Mouse (Mus musculus) liver, embryonic 12.5 days (tissue): ENCODE data around the gene Nab2. TPM values are rescaled to one million over a fixed set of nuclear protein-coding genes. Genes with fewer than 3 reads are reported as not detected.

Source experiments
- ATAC-seq: fragments of 200-750 bp; cut with Nextera tagmentation; 2 replicates; pipeline ENCODE4 v1.8.0; 2017; ENCODE audit warnings: moderate number of reproducible peaks, mild to moderate bottlenecking, moderate library complexity
- H3K27ac ChIP-seq: fragments of 300-500 bp; sonication (generic); 2 replicates; pipeline ENCODE4 v1.5.1; 2016; ENCODE audit warnings: mild to moderate bottlenecking
- H3K27me3 ChIP-seq: fragments of 300-500 bp; sonication (generic); replicated peaks from 2 replicates; pipeline ENCODE4 v1.6.1; 2016; ENCODE audit warnings: mild to moderate bottlenecking, moderate library complexity
- H3K36me3 ChIP-seq: fragments of 300-500 bp; sonication (generic); 2 replicates; pipeline ENCODE4 v1.6.1; 2016; ENCODE audit warnings: mild to moderate bottlenecking, moderate library complexity
- H3K4me1 ChIP-seq: fragments of 300-500 bp; sonication (generic); 2 replicates; pipeline ENCODE4 v1.6.1; 2016
- H3K4me2 ChIP-seq: fragments of 300-500 bp; sonication (generic); 2 replicates; pipeline ENCODE4 v1.6.1; 2016; ENCODE audit warnings: mild to moderate bottlenecking, moderate library complexity
- H3K4me3 ChIP-seq: fragments of 300-500 bp; sonication (generic); 2 replicates; pipeline ENCODE4 v1.5.1; 2016; ENCODE audit warnings: mild to moderate bottlenecking, moderate library complexity
- H3K9ac ChIP-seq: fragments of 300-500 bp; sonication (generic); 2 replicates; pipeline ENCODE4 v1.6.1; 2016; ENCODE audit warnings: mild to moderate bottlenecking, moderate library complexity
- H3K9me3 ChIP-seq: fragments of 300-500 bp; sonication (generic); replicated peaks from 2 replicates; pipeline ENCODE4 v1.6.1; 2016; ENCODE audit warnings: mild to moderate bottlenecking, moderate library complexity
- WGBS: fragments of 180-500 bp; shearing (Covaris S2); methylation state at CpG from one replicate; pipeline ENCODE4 v1.1.7; 2016; ENCODE audit not compliant: insufficient replicate concordance; 5-methylcytosine and 5-hydroxymethylcytosine counted together
- polyA plus RNA-seq: library from polyadenylated mRNA; unstranded; fragments of >200 nt; fragmentation: Nextera tagmentation; extraction: Ambion mirVana; gene quantifications from 2 replicates; pipeline ENCODE4 v1.2.1, GENCODE M21; 2016

Nab2 gene
- polyA plus RNA-seq, 1 experiment from 2014 or later: 2.6 TPM

DNA sequence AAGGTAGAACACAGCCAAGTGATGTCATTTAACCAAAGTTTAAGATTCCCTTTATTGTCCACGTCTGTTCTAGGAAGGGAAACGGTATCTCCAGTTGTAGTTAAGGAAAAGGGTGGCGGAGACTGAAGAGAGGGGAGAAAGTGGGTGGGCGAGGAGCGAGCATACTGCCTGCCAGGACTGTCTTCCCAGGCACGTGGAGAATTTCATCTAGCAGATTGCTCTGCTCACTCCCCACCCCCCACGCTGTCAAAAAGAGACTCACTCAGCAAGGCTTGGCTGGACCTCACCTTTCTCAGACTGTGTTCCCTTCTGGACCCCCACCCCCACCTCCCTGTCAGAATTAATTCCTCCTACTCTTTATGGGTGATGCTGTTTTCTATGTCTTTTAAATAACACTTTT is 802 bp upstream of the Nab2 start:
- peaks cover 43% of the 10 kb centered on the region for H3K4me1 ChIP-seq
- H3K9me3 ChIP-seq: no peaks in the 10 kb centered on the region
- peaks cover 56% of the 10 kb centered on the region for H3K27me3 ChIP-seq
- no peak overlapping the region for H3K27ac ChIP-seq
- ATAC-seq: no peak
- no peak overlapping the region for H3K9ac ChIP-seq
- H3K4me2 ChIP-seq: peak overlapping the region; percentile 79
- no peaks in the 10 kb centered on the region for H3K36me3 ChIP-seq
- 32% methylated on average over 7 of the region's 7 CpGs for WGBS
- no peak overlapping the region for H3K4me3 ChIP-seq

DNA sequence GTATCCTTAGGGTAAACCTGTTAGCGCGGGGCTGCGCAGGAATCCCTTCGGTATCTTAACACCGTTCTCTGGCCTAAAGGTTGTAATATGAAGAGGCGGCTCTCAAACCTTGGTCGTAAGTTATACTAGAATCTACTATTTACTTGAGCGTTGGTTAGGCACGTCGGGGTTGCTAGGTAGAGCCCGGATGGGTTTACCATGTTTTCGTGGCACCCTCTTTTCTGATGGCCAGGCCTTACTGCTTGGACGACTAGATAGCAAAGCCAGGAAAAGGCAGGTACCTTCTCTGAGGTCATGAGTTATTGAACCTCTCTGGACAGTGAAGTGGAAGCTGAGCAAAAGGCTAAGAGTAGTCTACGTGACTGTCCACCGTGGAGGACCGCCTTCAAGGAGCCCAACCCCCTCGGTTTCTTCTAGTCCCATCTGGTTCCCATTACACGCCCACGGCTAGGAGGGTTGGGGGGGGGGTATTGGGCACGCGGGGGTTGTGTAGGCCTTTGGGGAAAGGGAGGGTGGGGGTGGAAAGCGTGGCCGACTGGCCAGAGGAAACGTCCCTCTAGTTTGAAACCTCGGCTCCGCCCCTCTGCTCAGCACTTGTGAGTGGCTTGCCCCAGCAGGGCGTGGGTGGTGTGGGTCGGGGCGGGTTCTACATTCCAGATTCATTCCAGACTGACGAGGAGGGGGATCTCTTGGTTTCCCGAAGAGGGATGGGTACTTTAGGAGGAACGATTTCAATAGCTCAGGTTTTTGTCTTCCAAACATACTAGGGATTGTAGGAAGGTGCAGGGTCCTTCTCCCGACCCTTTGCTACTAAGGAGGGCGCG is 887 bp downstream of the Nab2 start:
- Histone ChIP-seq H3K4me2 (peak overlapping the region; percentile 79), H3K27ac (peak overlapping the region; percentile 72), H3K9me3 (no peaks in the 10 kb centered on the region), H3K36me3 (no peaks in the 10 kb centered on the region), H3K4me3 (peak overlapping the region; percentile 60), H3K27me3 (peaks cover 73% of the 10 kb centered on the region), H3K9ac (peak overlapping the region; percentile 51), H3K4me1 (peaks cover 60% of the 10 kb centered on the region)
- WGBS: 1% methylated on average over 33 of the region's 35 CpGs
- peak; percentile 45 for ATAC-seq

DNA sequence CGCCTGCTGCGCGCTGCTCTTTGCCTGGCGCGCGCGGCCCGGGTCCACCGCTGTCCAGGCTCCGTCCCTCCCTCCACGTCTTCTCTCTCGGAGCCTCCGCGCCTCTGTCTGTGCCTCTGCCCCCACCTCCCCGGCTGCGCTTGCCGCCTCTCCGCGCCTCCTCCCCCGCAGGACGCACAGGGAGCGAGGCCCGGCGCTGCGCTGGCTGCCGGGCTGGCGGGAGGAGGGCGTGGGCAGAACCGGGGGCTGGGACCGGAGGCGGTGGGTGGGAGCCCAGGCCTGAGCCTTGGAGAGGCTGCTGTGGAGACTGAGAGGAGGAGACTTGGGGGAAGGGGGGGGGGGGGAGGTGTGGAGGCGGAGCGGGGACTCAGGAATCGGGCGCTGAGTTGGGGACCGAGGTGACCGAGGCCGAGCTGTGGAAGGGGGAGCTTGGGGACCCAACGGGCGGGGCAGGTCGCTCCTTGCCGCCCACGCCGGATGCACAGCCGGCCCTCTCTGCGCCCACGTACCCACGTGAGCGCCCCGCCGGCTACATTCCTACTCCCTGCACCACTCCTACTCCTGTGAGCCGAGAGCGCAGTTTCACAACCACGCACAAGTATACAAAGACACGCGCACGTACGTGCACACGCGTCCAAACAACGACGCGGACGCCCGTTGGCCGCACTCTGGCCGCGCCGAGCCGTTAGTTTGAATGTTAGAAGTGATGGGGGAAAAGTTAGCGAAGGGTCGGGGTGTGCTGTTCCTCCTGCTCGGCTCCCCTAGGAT is 1.7 kb downstream of the Nab2 start, which contains the start of gene Nemp1:
Nemp1 (plus strand) TSS at position 401 of the 768 bp plus-strand sequence.
- peak within 1 kb of the TSS; percentile 60 for H3K4me3 ChIP-seq
- no peaks in the 10 kb centered on the region for H3K9me3 ChIP-seq
- no peaks in the 10 kb centered on the region for H3K36me3 ChIP-seq
- H3K27ac ChIP-seq: peak within 1 kb of the TSS; percentile 72
- peaks cover 67% of the 10 kb centered on the region for H3K4me1 ChIP-seq
- peak within 1 kb of the TSS; percentile 51 for H3K9ac ChIP-seq
- ATAC-seq: peak; percentile 27
- WGBS: under 1% methylated on average over 70 of the region's 73 CpGs
- peak within 1 kb of the TSS; percentile 79 for H3K4me2 ChIP-seq
- peaks cover 81% of the 10 kb centered on the region for H3K27me3 ChIP-seq

DNA sequence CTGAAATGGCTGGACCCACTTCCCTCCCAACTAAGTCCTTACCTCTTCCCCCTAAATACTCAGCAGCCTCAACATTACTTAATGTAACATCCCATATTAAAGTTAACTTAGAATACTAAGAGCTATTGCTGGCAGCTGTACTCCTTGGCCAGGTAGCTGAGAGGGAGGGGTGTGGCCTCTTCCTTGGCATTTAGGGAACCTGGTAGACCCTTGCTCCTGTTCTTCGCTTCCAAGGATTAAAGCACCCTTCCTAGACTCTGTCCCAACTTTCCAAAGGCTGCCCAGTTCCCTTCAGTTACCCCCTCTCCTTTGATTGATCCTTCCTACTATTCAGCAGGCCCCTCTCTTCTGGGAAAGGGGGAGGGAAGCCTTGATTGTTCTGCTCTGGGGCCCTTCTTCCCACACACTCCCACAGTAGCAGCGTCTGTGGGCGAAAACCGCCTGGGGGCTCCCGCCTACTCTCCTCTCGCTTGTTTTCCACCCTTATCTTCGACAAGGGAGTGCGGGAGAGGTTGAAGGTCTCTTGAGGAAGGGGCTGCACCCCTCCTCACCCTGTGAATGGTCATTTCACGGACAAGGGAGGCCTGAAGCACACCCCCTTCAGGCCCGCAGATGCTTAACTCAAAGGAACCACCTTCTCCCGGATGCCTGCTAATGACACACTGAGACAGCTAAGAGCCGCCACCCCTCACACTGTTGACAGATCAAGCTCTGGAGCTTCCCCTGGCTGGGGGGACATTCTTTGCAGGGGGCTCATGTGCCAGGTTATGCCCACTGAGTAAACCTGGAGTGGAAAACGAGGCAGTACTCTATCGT is 2.8 kb downstream of the Nab2 start:
- Histone ChIP-seq H3K9ac (peak overlapping the region; percentile 51), H3K4me2 (peak overlapping the region; percentile 79), H3K27ac (no peak overlapping the region), H3K4me3 (peak overlapping the region; percentile 60), H3K9me3 (no peaks in the 10 kb centered on the region), H3K4me1 (peaks cover 78% of the 10 kb centered on the region), H3K36me3 (peaks cover 5% of the 10 kb centered on the region; the same call in 1 of the 2 replicates), H3K27me3 (peaks cover 86% of the 10 kb centered on the region)
- no peak for ATAC-seq
- WGBS: 8% methylated on average over 14 of the region's 14 CpGs

DNA sequence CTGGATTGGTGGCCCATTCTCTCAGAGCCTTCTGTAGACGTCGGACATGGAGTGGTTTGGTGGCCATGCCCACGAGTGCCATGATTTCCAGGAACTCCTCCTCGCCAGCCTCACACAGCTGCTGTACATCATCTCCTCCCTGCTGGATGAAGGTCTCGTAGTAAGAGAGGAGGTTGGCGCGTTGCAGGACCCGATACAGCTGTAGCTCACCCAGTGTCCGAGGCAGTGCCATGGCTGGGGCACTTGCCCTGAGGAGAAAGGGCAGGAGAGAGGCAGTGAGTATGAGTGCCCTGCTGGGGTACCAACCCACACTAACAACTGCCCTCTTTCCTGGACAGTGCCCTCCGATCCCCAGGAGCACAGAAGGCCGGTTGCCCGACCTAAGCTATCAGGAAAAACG is 3.5 kb downstream of the Nab2 start:
- WGBS: 29% methylated on average over 13 of the region's 13 CpGs
- H3K9ac ChIP-seq: 0 out of 2 replicates have a peak overlapping the region, but pooled peaks have one; percentile 43
- peaks cover 10% of the 10 kb centered on the region for H3K36me3 ChIP-seq
- H3K27me3 ChIP-seq: peaks cover 86% of the 10 kb centered on the region
- no peak for ATAC-seq
- no peaks in the 10 kb centered on the region for H3K9me3 ChIP-seq
- no peak overlapping the region for H3K27ac ChIP-seq
- H3K4me1 ChIP-seq: peaks cover 79% of the 10 kb centered on the region
- H3K4me2 ChIP-seq: peak overlapping the region; percentile 79
- H3K4me3 ChIP-seq: peak overlapping the region; percentile 60; the same call in 1 of the 2 replicates

DNA sequence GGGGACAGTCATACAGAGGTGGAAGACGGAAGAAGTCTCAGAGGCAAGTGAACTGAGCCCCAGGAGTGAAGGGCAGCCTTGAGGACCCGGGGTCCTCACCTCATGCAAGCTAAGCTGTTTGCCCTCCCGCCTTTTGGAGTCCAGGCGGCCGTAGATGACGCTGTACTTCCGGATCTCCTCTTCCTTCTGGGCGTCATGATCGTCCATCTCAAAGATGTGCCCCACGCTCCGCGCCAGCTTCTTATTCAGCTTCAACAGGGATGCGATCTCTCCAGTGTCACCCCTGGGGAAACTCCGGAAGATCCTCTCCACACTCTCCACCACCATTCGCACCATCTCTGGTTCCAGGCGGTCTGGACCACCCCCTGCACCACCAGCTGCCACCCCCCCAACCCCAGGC is 4.2 kb downstream of the Nab2 start:
- Histone ChIP-seq H3K4me2 (0 out of 2 replicates have a peak overlapping the region, but pooled peaks have one; percentile 5), H3K27me3 (peaks cover 80% of the 10 kb centered on the region), H3K36me3 (peaks cover 17% of the 10 kb centered on the region), H3K4me3 (no peak overlapping the region), H3K9ac (no peak overlapping the region), H3K4me1 (peaks cover 72% of the 10 kb centered on the region), H3K9me3 (no peaks in the 10 kb centered on the region), H3K27ac (no peak overlapping the region)
- WGBS: 19% methylated on average over 16 of the region's 16 CpGs
- ATAC-seq: no peak

DNA sequence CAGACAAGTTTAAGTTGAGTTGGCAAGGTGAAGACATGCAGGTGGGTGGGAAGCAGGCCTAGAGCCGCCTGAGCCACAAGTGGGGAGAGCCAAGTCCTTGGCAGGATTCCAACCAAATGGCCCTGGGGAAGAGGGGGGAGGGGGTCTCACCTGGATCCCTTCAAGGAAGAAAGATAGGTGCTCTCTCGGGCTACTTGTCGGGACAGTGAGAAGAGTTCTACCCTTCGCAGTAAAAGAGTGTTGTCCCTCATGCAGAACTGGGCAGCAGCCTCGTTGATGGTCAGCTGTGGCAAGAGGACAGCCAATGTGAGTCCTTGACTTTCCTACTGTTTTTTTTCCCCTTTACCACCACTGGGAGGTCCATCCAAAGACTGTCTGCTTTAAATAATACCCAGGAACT is 4.8 kb downstream of the Nab2 start:
- 31% methylated on average over 5 of the region's 5 CpGs for WGBS
- no peak for ATAC-seq
- Histone ChIP-seq H3K9me3 (no peaks in the 10 kb centered on the region), H3K27ac (no peak overlapping the region), H3K4me1 (peaks cover 67% of the 10 kb centered on the region), H3K4me2 (no peak overlapping the region), H3K36me3 (peaks cover 21% of the 10 kb centered on the region), H3K9ac (no peak overlapping the region), H3K4me3 (no peak overlapping the region), H3K27me3 (peaks cover 74% of the 10 kb centered on the region)

DNA sequence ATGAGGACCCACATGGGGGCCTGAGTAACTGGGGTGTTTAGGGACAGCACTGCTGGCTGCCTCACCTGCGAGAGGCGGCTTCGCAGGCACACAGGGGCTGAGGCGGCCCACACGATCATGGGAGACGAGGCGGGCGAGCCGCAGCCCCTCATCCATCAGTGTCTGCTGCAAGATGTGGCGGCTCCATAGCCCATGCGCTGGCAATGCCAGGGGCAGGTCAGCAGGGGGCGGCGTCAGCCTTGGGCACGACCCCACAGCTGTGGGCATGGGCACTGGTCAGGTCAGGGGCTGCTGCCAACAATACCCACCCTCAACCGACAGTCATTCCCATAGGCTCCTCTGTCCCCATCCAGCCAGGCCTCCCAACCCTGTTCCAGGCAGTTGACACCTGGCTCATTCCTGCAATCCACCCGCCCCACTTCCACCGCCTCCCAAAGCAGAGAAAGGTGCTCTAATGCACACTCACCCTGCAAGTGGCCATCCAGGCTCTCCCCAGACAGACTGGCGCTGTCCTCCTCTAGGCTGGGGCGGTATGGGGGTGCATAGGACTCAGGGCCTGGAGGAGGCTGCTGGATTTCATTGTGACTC is 5.6 kb downstream of the Nab2 start:
- peak overlapping the region; percentile 63 for H3K4me2 ChIP-seq
- no peak for ATAC-seq

DNA sequence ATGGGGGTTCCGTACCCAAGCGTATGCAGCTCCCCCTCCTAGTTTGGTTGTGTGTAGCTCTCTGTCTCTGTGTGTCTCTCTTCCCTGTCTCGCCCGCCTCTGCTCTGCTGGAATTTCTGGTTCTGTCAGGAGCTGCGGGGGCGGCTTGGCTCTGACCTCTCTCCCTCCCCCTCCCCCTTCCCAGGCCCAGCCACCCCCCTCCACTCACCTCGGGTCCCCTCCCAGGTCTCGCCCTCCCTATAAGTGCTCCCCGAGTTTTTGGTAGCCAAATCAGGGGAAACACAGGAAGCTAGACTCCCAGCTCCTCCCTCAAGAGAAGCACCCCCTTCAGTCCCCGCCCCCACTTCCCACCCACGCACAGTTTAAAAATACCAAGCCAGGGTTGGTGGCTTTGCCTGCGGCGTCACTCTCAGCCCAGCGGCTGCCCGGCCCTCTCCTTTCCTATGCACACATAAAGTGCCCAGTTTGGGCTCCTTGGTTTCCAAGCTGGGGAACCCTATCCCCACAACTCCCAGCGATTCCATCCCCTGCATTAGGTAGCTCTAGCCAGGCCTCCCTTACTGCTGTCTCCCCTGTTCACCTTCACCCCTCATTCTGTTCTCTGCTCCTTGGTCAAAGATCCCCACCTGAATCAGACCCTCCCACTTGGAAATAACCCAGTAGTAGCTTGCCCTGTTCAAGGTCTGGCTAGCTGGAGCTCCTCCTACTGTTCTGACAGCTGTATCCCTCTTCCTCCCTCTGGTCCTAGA is 6.3 kb downstream of the Nab2 start:
- Histone ChIP-seq H3K36me3 (peaks cover 22% of the 10 kb centered on the region), H3K9me3 (no peaks in the 10 kb centered on the region), H3K27me3 (peaks cover 60% of the 10 kb centered on the region), H3K4me3 (peak overlapping the region; percentile 28), H3K9ac (peak overlapping the region; percentile 23; the same call in 1 of the 2 replicates), H3K4me2 (peak overlapping the region; percentile 63), H3K27ac (peak overlapping the region; percentile 46), H3K4me1 (peaks cover 58% of the 10 kb centered on the region)
- 6% methylated on average over 16 of the region's 16 CpGs for WGBS
- peak; percentile 33 for ATAC-seq

More for the DNA sequence above, 5.6 kb downstream of the Nab2 start:
- no peak overlapping the region for H3K4me3 ChIP-seq
- no peaks in the 10 kb centered on the region for H3K9me3 ChIP-seq
- 32% methylated on average over 19 of the region's 19 CpGs for WGBS
- H3K27me3 ChIP-seq: peaks cover 66% of the 10 kb centered on the region
- H3K4me1 ChIP-seq: peaks cover 65% of the 10 kb centered on the region
- peak overlapping the region; percentile 33; the same call in 1 of the 2 replicates for H3K27ac ChIP-seq
- peaks cover 21% of the 10 kb centered on the region for H3K36me3 ChIP-seq
- H3K9ac ChIP-seq: no peak overlapping the region

DNA sequence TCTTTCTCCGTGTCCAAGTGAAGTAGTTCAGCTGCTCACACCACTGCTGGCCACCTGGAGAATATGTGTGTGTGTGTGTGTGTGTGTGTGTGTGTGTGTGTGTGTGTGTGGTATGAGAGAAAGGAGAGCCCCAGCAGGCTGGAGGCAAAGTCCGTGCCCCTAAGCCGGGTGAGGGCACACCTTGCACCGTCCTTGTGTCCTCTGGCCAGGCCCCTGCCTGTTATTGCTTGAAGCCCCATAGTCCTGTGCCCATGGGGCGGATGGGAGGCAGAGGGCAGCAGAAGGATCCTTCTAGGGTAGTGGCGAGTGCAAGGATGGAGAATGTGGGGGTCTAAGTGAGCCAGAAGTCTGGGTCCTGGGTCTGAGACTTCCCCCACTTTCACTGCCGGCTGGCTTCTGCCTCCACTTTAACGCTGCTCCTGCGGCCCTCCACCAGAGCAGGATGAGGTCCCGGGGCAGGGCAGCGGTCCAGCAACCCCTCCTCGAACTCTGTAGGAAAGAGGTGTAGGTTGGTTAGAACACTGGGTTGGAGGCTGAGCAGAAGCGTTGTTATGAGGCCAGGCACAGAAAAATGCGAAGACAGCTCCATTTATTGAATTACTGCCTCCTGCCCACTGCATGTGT is 7.0 kb downstream of the Nab2 start:
- Histone ChIP-seq H3K4me1 (peaks cover 51% of the 10 kb centered on the region), H3K4me2 (peak overlapping the region; percentile 63), H3K4me3 (peak overlapping the region; percentile 28), H3K27ac (peak overlapping the region; percentile 46), H3K27me3 (peaks cover 53% of the 10 kb centered on the region), H3K36me3 (peaks cover 26% of the 10 kb centered on the region), H3K9ac (no peak overlapping the region), H3K9me3 (no peaks in the 10 kb centered on the region)
- 27% methylated on average over 14 of the region's 14 CpGs for WGBS
- ATAC-seq: no peak
